Mouse (Mus musculus) ES-Bruce4 (cell line): ENCODE data around the gene Ccl28.

Source experiments
- CTCF ChIP-seq: IDR thresholded peaks from one replicate; pipeline ENCODE4 v1.8.1; 2011; ENCODE audit warnings: low read depth, low read length
- EP300 ChIP-seq: IDR thresholded peaks from 2 replicates; pipeline ENCODE4 v1.6.1; 2011; ENCODE audit warnings: low read depth, low read length; ENCODE audit not compliant: insufficient read depth

DNA sequence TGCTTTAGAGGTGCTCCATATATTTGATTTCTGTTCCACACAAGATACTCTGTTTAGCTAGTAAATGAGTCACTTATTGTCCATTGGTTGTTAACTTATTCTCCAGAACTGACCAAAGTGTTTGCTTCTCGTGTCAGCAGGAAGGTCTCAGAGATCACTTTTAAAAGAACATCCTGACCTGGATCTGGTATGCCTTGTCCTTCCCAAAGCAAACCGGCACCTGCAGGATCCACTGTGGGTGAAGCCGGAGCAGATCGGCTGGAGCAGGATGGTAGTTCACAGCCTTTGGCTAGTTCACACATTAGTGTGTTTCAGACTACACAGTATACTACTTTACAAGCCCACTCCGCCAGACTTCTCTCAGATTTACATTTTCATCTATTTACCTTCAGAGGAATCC is 14.8 kb downstream of the Ccl28 start:
- TF ChIP-seq CTCF: no peak
- TF ChIP-seq EP300: no peak
